Mouse (Mus musculus) yolk sac, embryonic 10.5 days (tissue): ENCODE data around the gene Cox7b2.
"Not testable (repeated sequence)": the region's sequence is repeated elsewhere in the genome, so short reads cannot be mapped to it uniquely, and the experiment has no call there.

Source experiments
- DNase-seq: peaks from one replicate; pipeline ENCODE4 v3.0.0-alpha.2; 2017; ENCODE audit warnings: low spot score

The Cox7b2 gene

GRCm38 (mm10) chr5:71548079-71548478 is at the start of gene Cox7b2:
Gene Cox7b2, minus strand, starts transcription at chr5:71548205.
- DNase-seq = no peak

GRCm38 (mm10) chr5:71595321-71595720 is 47.3 kb upstream of the Cox7b2 start:
- no peak for DNase-seq

GRCm38 (mm10) chr5:71593745-71594255 is 45.8 kb upstream of the Cox7b2 start:
- DNase-seq = no peak

GRCm38 (mm10) chr5:71571646-71572237 is 23.7 kb upstream of the Cox7b2 start:
- DNase-seq = no peak

GRCm38 (mm10) chr5:71545554-71545953 is 2.5 kb downstream of the Cox7b2 start:
- DNase-seq = peak; percentile 2

GRCm38 (mm10) chr5:71525486-71525885 is 22.5 kb downstream of the Cox7b2 start:
- not testable (repeated sequence) for DNase-seq

- DNase-seq = peak; percentile 21
Measured at GRCm38 (mm10) chr5:71502058-71502678, 45.8 kb downstream of the Cox7b2 start.

GRCm38 (mm10) chr5:71495621-71496020 is 52.4 kb downstream of the Cox7b2 start:
- DNase-seq = no peak

- no peak for DNase-seq
Measured at GRCm38 (mm10) chr5:71456957-71457356, 91.0 kb downstream of the Cox7b2 start.

- DNase-seq = no peak
Measured at GRCm38 (mm10) chr5:71440174-71440573, 107.8 kb downstream of the Cox7b2 start.
